8 mouse cellular contexts compared by ENCODE assay signal in genomic region chr9:42550116-42550515, GRCm38 (mm10). TPM values are rescaled to one million over a fixed set of nuclear protein-coding genes. Genes with fewer than 3 reads are reported as not detected.
DNase-seq lines count a peak whose midpoint lies in the region; ATAC-seq and TF ChIP-seq lines count a peak whose summit lies in the region.

No protein-coding gene starts in this region.

- H3K79me2 ChIP-seq in MEL (ENCODE audit: control insufficient read depth, insufficient read depth, low read length, poor library complexity): no peaks in the 10 kb centered on the region

- no peaks in the 10 kb centered on the region; a peak in 1 of 4 replicates for H3K4me1 ChIP-seq in MEL (ENCODE audit: control insufficient read depth in 1 of 2, insufficient read depth in 2 of 2, low read length in 2 of 2)
- no peaks in the 10 kb centered on the region for H3K4me1 ChIP-seq in forebrain, embryonic 11.5 days (replicated peaks; ENCODE audit: control insufficient read depth, insufficient read depth, low read length)
- peaks cover 6% of the 10 kb centered on the region for H3K4me1 ChIP-seq in midbrain, embryonic 10.5 days

- no peak overlapping the region for H3K4me3 ChIP-seq in MEL (ENCODE audit: control insufficient read depth in 1 of 2, insufficient read depth in 1 of 2, low read depth in 2 of 2, low read length in 2 of 2)
- H3K4me3 ChIP-seq in forebrain, embryonic 11.5 days (ENCODE audit: low read depth, low read length): no peak overlapping the region
- H3K4me3 ChIP-seq in midbrain, embryonic 10.5 days: no peak overlapping the region

- no peak for TF ChIP-seq POLR2A in MEL (IDR thresholded peaks at IDR 0.05; ENCODE audit: control insufficient read depth in 1 of 2, insufficient read depth in 1 of 2, low read depth in 1 of 2, low read length in 2 of 2, poor library complexity in 1 of 2)

- H3K9me3 ChIP-seq in MEL (replicated peaks; ENCODE audit: insufficient read depth, low read length): no peaks in the 10 kb centered on the region
- H3K9me3 ChIP-seq in forebrain, embryonic 11.5 days (ENCODE audit: control insufficient read depth, low read length): no peaks in the 10 kb centered on the region
- H3K9me3 ChIP-seq in midbrain, embryonic 10.5 days (replicated peaks): no peaks in the 10 kb centered on the region

- H3K27me3 ChIP-seq in MEL (ENCODE audit: control insufficient read depth in 1 of 2, insufficient read depth in 2 of 2, low read length in 2 of 2): no peaks in the 10 kb centered on the region
- H3K27me3 ChIP-seq in forebrain, embryonic 11.5 days (ENCODE audit: control insufficient read depth, insufficient read depth, low read length): no peaks in the 10 kb centered on the region
- H3K27me3 ChIP-seq in midbrain, embryonic 10.5 days (ENCODE audit: low read depth, poor library complexity, severe bottlenecking): 0 out of 2 replicates have a peak, but pooled peaks cover 4% of the 10 kb centered on the region

- peak; percentile 32 to 75 (median 54); a peak in 5 of 6 replicates for TF ChIP-seq CTCF in MEL (IDR thresholded peaks at IDR 0.05 in 2 of 3, conservative IDR thresholded peaks at IDR 0.05 in 1 of 3; ENCODE audit: control insufficient read depth in 1 of 3, insufficient read depth in 1 of 3, low read depth in 2 of 3, low read length in 3 of 3, poor library complexity in 1 of 3, severe bottlenecking in 1 of 3)

- no peak for TF ChIP-seq EP300 in MEL (IDR thresholded peaks at IDR 0.05; ENCODE audit: low read depth in 1 of 2, low read length in 2 of 2)

- H3K36me3 ChIP-seq in MEL (ENCODE audit: control insufficient read depth in 1 of 2, insufficient read depth in 2 of 2, low read length in 2 of 2): no peaks in the 10 kb centered on the region
- H3K36me3 ChIP-seq in forebrain, embryonic 11.5 days (ENCODE audit: control insufficient read depth, insufficient read depth, low read length): no peaks in the 10 kb centered on the region
- H3K36me3 ChIP-seq in midbrain, embryonic 10.5 days: no peaks in the 10 kb centered on the region

- ATAC-seq in forebrain, embryonic 11.5 days (replicated peaks; ENCODE audit: low FRiP score): no peak
- ATAC-seq in erythroid progenitor cell, adult 5-6 weeks (replicated peaks; ENCODE audit: low FRiP score, poor library complexity, severe bottlenecking): no peak

- H3K27ac ChIP-seq in MEL (ENCODE audit: control insufficient read depth, low read depth, low read length): no peak overlapping the region
- no peak overlapping the region for H3K27ac ChIP-seq in forebrain, embryonic 11.5 days (ENCODE audit: low read depth, low read length)
- H3K27ac ChIP-seq in midbrain, embryonic 10.5 days (replicated peaks): no peak overlapping the region

- intact Hi-C loops in heart, postnatal 36 days (cut with DNase I): no loop called here

- 16% methylated on average over 13 of the region's 13 CpGs for WGBS in forebrain, embryonic 11.5 days
- 21% methylated on average over 13 of the region's 13 CpGs for WGBS in midbrain, embryonic 10.5 days

- H3K9ac ChIP-seq in MEL (ENCODE audit: control insufficient read depth, low read depth, low read length, poor library complexity, severe bottlenecking): no peak overlapping the region
- H3K9ac ChIP-seq in forebrain, embryonic 11.5 days (ENCODE audit: low read length): no peak overlapping the region

- TF ChIP-seq RAD21 in MEL (IDR thresholded peaks at IDR 0.05; ENCODE audit: low read depth, low read length): peak; percentile 36

- DNase-seq in MEL (ENCODE audit: low read depth, low spot score): peak; percentile 6
- peak; percentile 45 for DNase-seq in brain, embryonic 18.5 days (ENCODE audit: low read depth, low spot score)
- peak; percentile 90 for DNase-seq in forebrain, embryonic 11.5 days (ENCODE audit: low spot score)
- peak; percentile 49 to 76 for DNase-seq in heart, postnatal 36 days
- peak; percentile 79 to 84 for DNase-seq in layer of hippocampus, postnatal 36 days
- peak; percentile 86 for DNase-seq in midbrain, embryonic 10.5 days (ENCODE audit: low spot score)
- peak; percentile 97 for DNase-seq in right cerebral cortex, postnatal 4 days

- no peak overlapping the region for H3K4me2 ChIP-seq in forebrain, embryonic 11.5 days (ENCODE audit: low read depth, low read length, severe bottlenecking)

TF ChIP-seq in MEL, 35 proteins besides CTCF, POLR2A, EP300 and RAD21:
- TF ChIP-seq SMC3 (IDR thresholded peaks at IDR 0.05; ENCODE audit: low read depth, low read length) (peak; percentile 54), E2F4 (IDR thresholded peaks at IDR 0.05; ENCODE audit: borderline replicate concordance, low read depth, low read length) (no peak)

RNA-seq across cellular contexts. Expression of gene Tbcel, which starts 42.5 kb away (rescaled TPM):
- 13.8 and 15.5 TPM in 2 replicates for total RNA-seq in MEL (2012; rRNA removed)
- 10 to 100 TPM; 20.4 to 39.8 TPM for polyA plus RNA-seq in MEL (2012; ENCODE audit: insufficient read depth in 1 of 2, insufficient read length in 2 of 2, low read depth in 1 of 2, low replicate concordance in 2 of 2, missing spikeins in 1 of 2)
- polyA plus RNA-seq in forebrain, embryonic 11.5 days (2014; fragmentation: Nextera tagmentation; extraction: Ambion mirVana): 5.5 and 5.8 TPM in 2 replicates
- 10 to 100 TPM; 20.4 to 20.6 TPM for total RNA-seq in heart, postnatal 36 days (2021)
- 10 to 100 TPM; 56.4 to 59.3 TPM for total RNA-seq in layer of hippocampus, postnatal 36 days (2021)
- polyA plus RNA-seq in midbrain, embryonic 10.5 days (2016; fragmentation: Nextera tagmentation; extraction: Ambion mirVana): 3.4 and 3.7 TPM in 2 replicates
- 23.8 and 31.9 TPM in 2 replicates for total RNA-seq in erythroid progenitor cell, adult 5-6 weeks (2015; ENCODE audit: low replicate concordance)
- total RNA-seq in erythroid progenitor cell, adult 5-6 weeks (2017; ENCODE audit: low replicate concordance): 22.8 and 29.1 TPM in 2 replicates

Comparison
In these comparisons a context has a peak if more than half of its experiments do, and no peak if none do; other contexts are left out.
1. DNase-seq: peak in every context shown above with its lines; median percentile 97 in right cerebral cortex, postnatal 4 days; 90 in forebrain, embryonic 11.5 days; 86 in midbrain, embryonic 10.5 days; 82 in layer of hippocampus, postnatal 36 days; 62 in heart, postnatal 36 days; 45 in brain, embryonic 18.5 days; 6 in MEL.